Mouse (Mus musculus) hindbrain, postnatal 0 days (tissue): ENCODE results near the gene Itpr1. TPM values are rescaled to one million over a fixed set of nuclear protein-coding genes. Genes with fewer than 3 reads are reported as not detected.

Experiments used
- ATAC-seq: fragments of 200-750 bp; cut with Nextera tagmentation; 2 replicates; pipeline ENCODE4 v1.8.0; 2017; ENCODE audit warnings: mild to moderate bottlenecking, moderate TSS enrichment, moderate library complexity
- DNase-seq: peaks from one replicate; pipeline ENCODE4 v3.0.0-alpha.2; 2015; ENCODE audit warnings: low spot score
- H3K27ac ChIP-seq: fragments of 300-500 bp; sonication (generic); 2 replicates; pipeline ENCODE4 v1.5.1; 2014; ENCODE audit warnings: mild to moderate bottlenecking
- H3K27me3 ChIP-seq: fragments of 300-500 bp; sonication (generic); 2 replicates; pipeline ENCODE4 v1.6.1; 2014; ENCODE audit warnings: low read length, mixed read lengths; ENCODE audit not compliant: insufficient read depth
- H3K36me3 ChIP-seq: fragments of 300-500 bp; sonication (generic); 2 replicates; pipeline ENCODE4 v1.6.1; 2014; ENCODE audit warnings: low read length, mixed read lengths; ENCODE audit not compliant: insufficient read depth
- H3K4me1 ChIP-seq: fragments of 300-500 bp; sonication (generic); 2 replicates; pipeline ENCODE4 v1.6.1; 2014; ENCODE audit warnings: antibody characterized with exemption, low read length, mixed read lengths; ENCODE audit not compliant: insufficient read depth
- H3K4me2 ChIP-seq: fragments of 300-500 bp; sonication (generic); 2 replicates; pipeline ENCODE4 v1.6.1; 2014; ENCODE audit warnings: low read depth, mild to moderate bottlenecking, low read length, moderate library complexity, mixed read lengths
- H3K4me3 ChIP-seq: fragments of 300-500 bp; sonication (generic); 2 replicates; pipeline ENCODE4 v1.5.1; 2014; ENCODE audit warnings: low read length
- H3K9ac ChIP-seq: fragments of 300-500 bp; sonication (generic); replicated peaks from 2 replicates; pipeline ENCODE4 v1.6.1; 2014; ENCODE audit warnings: mild to moderate bottlenecking, low read length, moderate library complexity, mixed read lengths
- H3K9me3 ChIP-seq: fragments of 300-500 bp; sonication (generic); 2 replicates; pipeline ENCODE4 v1.6.1; 2016; ENCODE audit warnings: low read length, mixed read lengths
- CTCF ChIP-seq: IDR thresholded peaks from 2 replicates; pipeline ENCODE4 v1.5.1; 2016; ENCODE audit warnings: antibody characterized with exemption, control low read depth, low read depth
- WGBS: fragments of 180-500 bp; shearing (Covaris S2); extraction: QIAGEN DNeasy Blood & Tissue Kit; methylation state at CpG from one replicate; pipeline ENCODE4 v1.1.7; 2014; 5-methylcytosine and 5-hydroxymethylcytosine counted together
- polyA plus RNA-seq: library from polyadenylated mRNA; unstranded; fragments of >200 nt; fragmentation: Nextera tagmentation; extraction: Ambion mirVana; gene quantifications from 2 replicates; pipeline ENCODE4 v1.2.1, GENCODE M21; 2015
- total RNA-seq: library from RNA; depleted of rRNA; stranded (reverse); fragments of >200 nt; gene quantifications from 2 replicates; pipeline ENCODE4 v1.2.3, GENCODE M21; 2014

Itpr1 gene
- total and polyA plus RNA-seq, 2 experiments from 2014 or later: 7.2 to 47.1 TPM

DNA sequence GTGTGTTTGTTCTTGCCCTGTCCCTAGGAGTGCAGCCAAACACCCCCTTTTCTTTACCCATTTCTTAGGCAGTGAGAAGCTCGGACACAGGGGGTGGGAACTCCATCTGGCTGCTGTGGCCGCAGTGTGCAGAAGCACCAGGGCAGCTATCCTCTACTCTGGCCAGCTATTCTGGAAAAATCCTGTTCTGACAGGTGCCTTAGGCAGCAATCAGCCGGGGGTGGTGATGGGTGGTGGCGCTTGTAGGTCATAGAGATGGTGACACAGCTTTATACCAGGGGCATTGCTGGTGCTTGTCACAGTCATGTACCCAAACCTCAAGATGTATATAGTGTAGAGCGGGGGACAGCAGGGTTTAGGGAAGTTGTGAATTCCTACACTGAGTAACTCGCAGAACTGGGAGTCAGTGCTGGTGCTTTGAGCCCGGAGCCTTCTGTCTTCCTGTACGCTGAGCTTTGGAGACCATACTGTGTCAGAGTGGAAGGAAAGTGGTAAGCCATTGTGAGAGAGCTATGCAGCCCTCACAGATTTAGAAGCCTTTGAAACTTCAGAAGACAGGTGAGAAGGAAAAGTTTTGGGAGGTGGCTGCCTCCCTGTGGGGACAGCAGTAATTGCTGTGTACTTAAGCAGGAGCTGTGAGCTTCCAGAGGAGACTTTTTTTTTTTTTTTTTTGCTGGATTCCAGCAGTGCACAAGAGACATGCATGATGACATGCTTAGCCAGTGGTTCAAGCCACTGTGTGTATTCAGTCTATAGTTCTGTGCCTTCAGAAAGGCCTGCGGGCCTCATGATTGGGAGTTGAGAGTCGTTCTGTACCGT is 19.2 kb downstream of the Itpr1 start:
- DNase-seq (no peak), ATAC-seq (peak; percentile 40; the same call in 1 of the 2 replicates)
- H3K4me1 ChIP-seq: peaks cover 12% of the 10 kb centered on the region; the same call in 1 of the 2 replicates
- no peak overlapping the region for H3K9ac ChIP-seq
- H3K36me3 ChIP-seq: no peaks in the 10 kb centered on the region
- WGBS: 75% methylated on average over 11 of the region's 11 CpGs
- no peaks in the 10 kb centered on the region for H3K9me3 ChIP-seq
- no peak overlapping the region for H3K4me3 ChIP-seq
- TF ChIP-seq CTCF: peak; percentile 23; the same call in 1 of the 2 replicates
- no peak overlapping the region for H3K4me2 ChIP-seq
- H3K27ac ChIP-seq: no peak overlapping the region
- H3K27me3 ChIP-seq: no peaks in the 10 kb centered on the region

DNA sequence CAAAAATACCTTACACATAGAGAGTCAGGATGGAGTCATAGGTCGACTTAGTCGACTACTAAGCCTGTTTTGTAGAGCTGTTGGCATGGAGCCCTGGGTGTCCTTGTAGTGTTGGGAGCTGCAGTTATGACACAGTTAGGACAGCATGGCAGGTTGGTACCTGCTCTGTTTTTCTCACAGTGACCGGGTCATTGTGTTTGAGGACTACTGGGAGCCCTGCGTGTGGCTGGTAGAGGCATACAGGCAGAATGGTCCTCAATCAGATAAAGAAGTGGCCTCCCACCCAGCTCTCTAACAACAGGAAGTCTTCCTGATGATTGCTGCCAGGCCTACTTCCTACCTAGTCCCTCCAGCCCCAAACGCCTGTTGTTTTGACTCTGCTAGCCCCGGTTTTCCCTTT is 20.2 kb downstream of the Itpr1 start:
- no peak overlapping the region for H3K9ac ChIP-seq
- WGBS: 61% methylated on average over 6 of the region's 6 CpGs
- no peaks in the 10 kb centered on the region for H3K9me3 ChIP-seq
- no peak for DNase-seq
- H3K27ac ChIP-seq: no peak overlapping the region
- peaks cover 12% of the 10 kb centered on the region; the same call in 1 of the 2 replicates for H3K4me1 ChIP-seq
- no peaks in the 10 kb centered on the region for H3K36me3 ChIP-seq
- ATAC-seq: no peak
- H3K4me3 ChIP-seq: no peak overlapping the region
- no peak overlapping the region for H3K4me2 ChIP-seq
- no peak for TF ChIP-seq CTCF
- H3K27me3 ChIP-seq: no peaks in the 10 kb centered on the region

DNA sequence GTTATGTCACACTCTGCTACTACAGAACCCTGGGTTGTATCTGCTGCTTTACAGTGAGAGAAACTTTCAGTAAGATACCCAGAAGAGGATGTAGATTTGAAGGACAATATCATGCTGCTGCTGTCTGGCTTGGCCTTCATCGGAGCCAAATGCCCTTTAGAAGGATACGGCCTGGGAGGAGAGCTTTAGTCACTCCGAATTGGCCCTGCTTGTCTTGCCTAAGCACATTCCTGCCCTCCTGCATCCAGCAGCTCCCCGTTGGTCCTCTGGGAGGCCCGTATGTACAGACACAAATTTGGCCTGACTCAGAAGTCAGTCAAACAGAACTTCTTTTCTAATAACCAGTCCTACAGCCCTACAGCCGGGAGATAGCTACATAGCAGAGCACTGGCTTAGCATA is 21.6 kb downstream of the Itpr1 start:
- H3K9me3 ChIP-seq: no peaks in the 10 kb centered on the region
- no peak overlapping the region for H3K4me3 ChIP-seq
- 72% methylated on average over 6 of the region's 6 CpGs for WGBS
- ATAC-seq (no peak), DNase-seq (no peak)
- H3K4me2 ChIP-seq: no peak overlapping the region
- H3K36me3 ChIP-seq: no peaks in the 10 kb centered on the region
- no peak overlapping the region for H3K27ac ChIP-seq
- peaks cover 12% of the 10 kb centered on the region; the same call in 1 of the 2 replicates for H3K4me1 ChIP-seq
- no peak for TF ChIP-seq CTCF
- H3K27me3 ChIP-seq: no peaks in the 10 kb centered on the region
- H3K9ac ChIP-seq: no peak overlapping the region

DNA sequence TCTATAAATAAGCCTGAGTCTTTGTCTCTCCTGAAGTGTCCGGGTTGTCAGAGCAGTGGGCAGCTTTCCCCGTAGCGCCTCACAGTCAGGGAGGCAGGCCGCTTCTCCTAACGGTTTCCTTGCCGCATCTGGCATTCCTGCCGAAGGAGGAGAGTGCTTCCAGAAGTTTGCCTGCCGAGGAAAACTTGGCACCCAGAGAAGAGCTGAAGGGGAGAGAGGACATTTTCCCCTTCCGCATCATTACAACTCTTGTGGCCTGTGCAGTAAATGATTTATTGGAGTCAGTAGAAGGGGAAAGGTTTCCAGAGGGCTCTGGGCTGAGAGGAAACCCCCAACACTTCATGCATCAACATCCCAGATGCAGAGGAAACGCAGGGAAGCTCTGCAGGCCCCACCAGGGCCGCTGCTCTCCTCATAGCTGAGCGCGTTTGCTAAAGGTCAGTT is 22.8 kb downstream of the Itpr1 start:
- DNase-seq (no peak), ATAC-seq (no peak)
- 38% methylated on average over 13 of the region's 13 CpGs for WGBS
- H3K9me3 ChIP-seq: no peaks in the 10 kb centered on the region
- TF ChIP-seq CTCF: no peak
- H3K27ac ChIP-seq: no peak overlapping the region
- no peak overlapping the region for H3K9ac ChIP-seq
- no peak overlapping the region for H3K4me2 ChIP-seq
- no peak overlapping the region for H3K4me3 ChIP-seq
- H3K27me3 ChIP-seq: no peaks in the 10 kb centered on the region
- peaks cover 12% of the 10 kb centered on the region; the same call in 1 of the 2 replicates for H3K4me1 ChIP-seq
- H3K36me3 ChIP-seq: no peaks in the 10 kb centered on the region

DNA sequence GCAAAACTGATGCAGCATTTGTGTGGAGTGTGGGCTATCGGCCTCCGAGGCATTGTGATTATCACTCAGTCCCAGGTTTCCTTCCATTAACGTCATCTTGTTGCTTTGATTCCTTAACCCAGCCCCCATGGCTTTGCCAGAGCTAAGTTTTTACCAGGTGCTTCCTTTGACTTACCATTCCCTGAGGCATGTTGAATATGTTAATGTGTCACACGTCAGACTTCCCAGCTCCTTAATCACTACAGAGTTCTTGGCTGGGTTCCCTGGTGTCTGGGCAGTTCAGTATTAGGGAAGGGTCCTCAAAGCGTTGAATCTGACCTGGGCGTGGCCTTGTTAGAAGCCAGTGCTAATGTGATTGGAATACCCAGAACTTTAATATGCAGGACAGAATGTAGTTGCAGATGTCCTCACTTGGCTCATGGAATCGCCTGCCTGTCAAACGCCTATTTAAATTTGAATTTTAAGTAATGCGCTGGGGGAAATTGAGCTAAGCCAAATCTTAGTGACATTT is 23.6 kb downstream of the Itpr1 start:
- Histone ChIP-seq H3K4me2 (no peak overlapping the region), H3K27ac (no peak overlapping the region), H3K9ac (no peak overlapping the region), H3K4me3 (no peak overlapping the region), H3K9me3 (no peaks in the 10 kb centered on the region), H3K4me1 (peaks cover 12% of the 10 kb centered on the region; the same call in 1 of the 2 replicates), H3K36me3 (no peaks in the 10 kb centered on the region), H3K27me3 (no peaks in the 10 kb centered on the region)
- WGBS: 36% methylated on average over 9 of the region's 9 CpGs
- TF ChIP-seq CTCF: no peak
- 0 out of 2 replicates have a peak, but pooled peaks have one; percentile 44 for ATAC-seq
- DNase-seq: peak; percentile 30

DNA sequence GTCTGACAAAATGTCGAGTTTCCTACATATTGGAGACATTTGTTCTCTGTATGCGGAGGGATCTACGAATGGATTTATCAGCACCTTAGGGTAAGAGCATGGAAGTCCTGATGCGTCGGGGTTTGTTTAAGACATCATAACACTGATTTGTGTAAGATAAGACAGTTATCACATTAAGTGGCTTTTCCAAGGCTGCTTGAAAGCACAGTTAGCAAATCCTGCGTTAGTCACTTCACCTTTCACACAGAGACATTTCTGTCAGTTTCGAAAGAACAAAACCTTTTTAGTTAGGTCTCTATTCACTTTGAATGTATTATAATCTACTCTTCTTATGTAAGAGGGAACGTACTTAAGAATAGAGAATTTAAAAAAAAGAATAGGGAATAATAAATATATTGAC is 24.1 kb downstream of the Itpr1 start:
- no peak overlapping the region for H3K4me3 ChIP-seq
- no peaks in the 10 kb centered on the region for H3K36me3 ChIP-seq
- DNase-seq (no peak), ATAC-seq (no peak)
- WGBS: 75% methylated on average over 8 of the region's 8 CpGs
- H3K9me3 ChIP-seq: no peaks in the 10 kb centered on the region
- H3K27ac ChIP-seq: no peak overlapping the region
- H3K4me2 ChIP-seq: no peak overlapping the region
- H3K27me3 ChIP-seq: no peaks in the 10 kb centered on the region
- no peak for TF ChIP-seq CTCF
- no peak overlapping the region for H3K9ac ChIP-seq
- H3K4me1 ChIP-seq: peaks cover 12% of the 10 kb centered on the region; the same call in 1 of the 2 replicates

DNA sequence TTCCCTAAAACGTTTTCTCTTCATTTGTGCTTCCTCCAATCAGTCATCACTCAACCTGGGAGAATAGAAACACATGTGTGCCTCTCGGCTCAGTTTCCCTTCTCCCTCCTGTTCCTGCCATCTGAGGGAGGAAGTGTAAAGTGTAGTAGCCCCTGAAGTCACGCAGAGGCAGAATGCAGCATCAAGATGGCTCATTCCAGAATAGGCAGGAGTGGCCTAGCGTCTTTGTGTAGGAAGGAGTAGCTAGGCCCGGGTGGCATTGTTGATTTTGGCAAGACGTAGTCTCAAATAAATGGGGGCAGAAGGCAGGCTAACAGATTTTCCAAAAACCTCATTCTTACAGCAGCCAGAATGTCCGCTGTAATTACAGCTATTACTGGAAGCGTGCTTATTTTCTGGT is 24.7 kb downstream of the Itpr1 start:
- Histone ChIP-seq H3K4me1 (peaks cover 12% of the 10 kb centered on the region; the same call in 1 of the 2 replicates), H3K36me3 (no peaks in the 10 kb centered on the region), H3K4me2 (no peak overlapping the region), H3K27ac (no peak overlapping the region), H3K27me3 (no peaks in the 10 kb centered on the region), H3K9me3 (no peaks in the 10 kb centered on the region), H3K4me3 (no peak overlapping the region), H3K9ac (no peak overlapping the region)
- no peak for TF ChIP-seq CTCF
- ATAC-seq (no peak), DNase-seq (no peak)
- 58% methylated on average over 8 of the region's 8 CpGs for WGBS
